Mouse (Mus musculus) midbrain, postnatal 0 days (tissue): ENCODE measurements around the gene Brpf1. TPM values are rescaled to one million over a fixed set of nuclear protein-coding genes. Genes with fewer than 3 reads are reported as not detected.

Source experiments
- ATAC-seq: fragments of 200-750 bp; cut with Nextera tagmentation; 2 replicates; pipeline ENCODE4 v1.8.0; 2017; ENCODE audit warnings: moderate number of reproducible peaks, mild to moderate bottlenecking, moderate TSS enrichment, moderate library complexity; ENCODE audit not compliant: low FRiP score
- DNase-seq: peaks from one replicate; pipeline ENCODE4 v3.0.0-alpha.2; 2015; ENCODE audit warnings: low spot score
- H3K27ac ChIP-seq: fragments of 300-500 bp; sonication (generic); 2 replicates; pipeline ENCODE4 v1.5.1; 2014; ENCODE audit warnings: low read depth, mild to moderate bottlenecking, low read length, mixed read lengths
- H3K27me3 ChIP-seq: fragments of 300-500 bp; sonication (generic); 2 replicates; pipeline ENCODE4 v1.6.1; 2014; ENCODE audit warnings: low read length, control low read depth, mixed read lengths; ENCODE audit not compliant: insufficient read depth
- H3K36me3 ChIP-seq: fragments of 300-500 bp; sonication (generic); 2 replicates; pipeline ENCODE4 v1.6.1; 2014; ENCODE audit warnings: low read length, control low read depth, mixed read lengths; ENCODE audit not compliant: insufficient read depth
- H3K4me1 ChIP-seq: fragments of 300-500 bp; sonication (generic); 2 replicates; pipeline ENCODE4 v1.6.1; 2014; ENCODE audit warnings: mild to moderate bottlenecking, control low read depth, antibody characterized with exemption, low read length, mixed read lengths; ENCODE audit not compliant: insufficient read depth
- H3K4me2 ChIP-seq: fragments of 300-500 bp; sonication (generic); 2 replicates; pipeline ENCODE4 v1.6.1; 2014; ENCODE audit warnings: low read depth, mild to moderate bottlenecking, low read length, mixed read lengths; ENCODE audit not compliant: poor library complexity, severe bottlenecking
- H3K4me3 ChIP-seq: fragments of 300-500 bp; sonication (generic); 2 replicates; pipeline ENCODE4 v1.5.1; 2014; ENCODE audit warnings: low read depth, mild to moderate bottlenecking, low read length, moderate library complexity
- H3K9ac ChIP-seq: fragments of 300-500 bp; sonication (generic); replicated peaks from 2 replicates; pipeline ENCODE4 v1.6.1; 2014; ENCODE audit warnings: mild to moderate bottlenecking, low read length, moderate library complexity, mixed read lengths; ENCODE audit not compliant: poor library complexity, severe bottlenecking
- H3K9me3 ChIP-seq: fragments of 300-500 bp; sonication (generic); 2 replicates; pipeline ENCODE4 v1.6.1; 2016; ENCODE audit warnings: low read length, control low read depth
- CTCF ChIP-seq: IDR thresholded peaks from 2 replicates; pipeline ENCODE4 v1.5.1; 2016; ENCODE audit warnings: antibody characterized with exemption, mild to moderate bottlenecking
- WGBS: fragments of 180-500 bp; shearing (Covaris S2); extraction: QIAGEN DNeasy Blood & Tissue Kit; methylation state at CpG from one replicate; pipeline ENCODE4 v1.1.7; 2014; 5-methylcytosine and 5-hydroxymethylcytosine counted together
- polyA plus RNA-seq: library from polyadenylated mRNA; unstranded; fragments of >200 nt; fragmentation: Nextera tagmentation; extraction: Ambion mirVana; gene quantifications from 2 replicates; pipeline ENCODE4 v1.2.1, GENCODE M21; 2015
- total RNA-seq: library from RNA; depleted of rRNA; stranded (reverse); fragments of >200 nt; gene quantifications from 2 replicates; pipeline ENCODE4 v1.2.3, GENCODE M21; 2014

Gene Brpf1
- total and polyA plus RNA-seq, 2 experiments from 2014 or later: 10.0 to 22.1 TPM

DNA sequence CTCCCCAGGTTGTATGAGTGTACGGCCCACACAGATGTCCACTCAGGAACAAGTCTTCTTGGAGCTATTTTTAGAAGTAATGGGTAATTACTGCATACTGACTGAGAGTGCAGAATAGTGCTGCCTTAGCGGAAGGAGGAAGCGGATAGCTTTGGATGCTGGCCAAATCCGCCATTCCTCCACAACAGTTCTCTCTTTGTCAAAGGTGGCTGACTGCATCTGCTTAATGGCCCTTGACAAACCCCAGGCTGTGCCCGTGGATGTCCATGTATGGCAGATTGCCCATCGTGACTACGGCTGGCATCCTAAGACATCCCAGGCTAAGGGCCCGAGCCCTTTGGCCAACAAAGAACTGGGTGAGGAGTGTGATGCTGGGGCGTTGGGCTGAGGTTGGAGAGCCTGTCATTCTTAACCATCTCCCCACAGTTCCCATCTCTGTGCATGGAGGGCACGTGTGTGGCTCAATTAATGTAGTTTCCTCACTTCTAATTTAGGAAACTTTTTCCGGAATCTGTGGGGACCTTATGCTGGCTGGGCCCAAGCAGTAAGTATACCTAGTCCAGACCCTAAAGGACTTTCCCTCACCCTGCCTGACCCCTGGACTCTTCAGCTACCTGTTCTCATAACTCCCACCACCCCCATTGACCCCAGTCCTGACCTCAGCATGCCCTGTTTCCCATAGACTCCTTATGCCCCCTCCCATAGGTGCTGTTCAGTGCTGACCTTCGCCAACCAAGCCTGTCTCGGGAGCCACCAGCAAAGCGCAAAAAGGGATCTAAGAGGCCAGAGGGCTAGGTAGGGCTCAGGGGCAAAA, 26.4 kb downstream of the Brpf1 start:
- Histone ChIP-seq H3K9me3 (no peaks in the 10 kb centered on the region), H3K4me3 (no peak overlapping the region), H3K36me3 (peaks cover 46% of the 10 kb centered on the region), H3K4me2 (no peak overlapping the region), H3K4me1 (no peaks in the 10 kb centered on the region), H3K27ac (no peak overlapping the region), H3K9ac (no peak overlapping the region), H3K27me3 (no peaks in the 10 kb centered on the region)
- WGBS: 71% methylated on average over 14 of the region's 14 CpGs
- peak; percentile 69 for ATAC-seq
- DNase-seq: peak; percentile 84
- TF ChIP-seq CTCF: no peak

DNA sequence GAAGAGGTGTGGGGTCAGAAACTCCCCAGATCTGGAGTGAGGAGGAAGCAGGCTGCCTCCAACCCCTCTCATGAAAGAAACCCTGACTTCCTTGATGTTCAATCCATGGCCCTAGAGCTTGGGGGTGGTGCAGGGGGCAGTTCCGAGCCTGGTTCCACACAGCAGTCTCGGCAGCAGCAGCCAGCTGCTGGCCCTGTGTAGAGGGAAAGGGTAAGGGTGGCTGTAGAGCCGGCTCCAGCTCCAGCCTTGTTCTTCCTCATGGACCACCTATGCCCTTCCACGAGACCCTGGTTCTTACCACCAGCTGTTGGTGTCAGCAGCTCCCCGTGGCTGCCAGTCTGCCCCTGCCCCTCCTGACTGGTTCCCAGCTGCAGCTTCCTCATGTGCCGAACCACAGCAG, 27.3 kb downstream of the Brpf1 start:
- H3K27ac ChIP-seq: no peak overlapping the region
- 84% methylated on average over 6 of the region's 6 CpGs for WGBS
- no peaks in the 10 kb centered on the region for H3K9me3 ChIP-seq
- ATAC-seq: no peak
- no peaks in the 10 kb centered on the region for H3K27me3 ChIP-seq
- H3K36me3 ChIP-seq: peaks cover 51% of the 10 kb centered on the region
- no peak overlapping the region for H3K9ac ChIP-seq
- no peak overlapping the region for H3K4me2 ChIP-seq
- H3K4me1 ChIP-seq: no peaks in the 10 kb centered on the region
- DNase-seq: no peak
- TF ChIP-seq CTCF: no peak
- H3K4me3 ChIP-seq: no peak overlapping the region

DNA sequence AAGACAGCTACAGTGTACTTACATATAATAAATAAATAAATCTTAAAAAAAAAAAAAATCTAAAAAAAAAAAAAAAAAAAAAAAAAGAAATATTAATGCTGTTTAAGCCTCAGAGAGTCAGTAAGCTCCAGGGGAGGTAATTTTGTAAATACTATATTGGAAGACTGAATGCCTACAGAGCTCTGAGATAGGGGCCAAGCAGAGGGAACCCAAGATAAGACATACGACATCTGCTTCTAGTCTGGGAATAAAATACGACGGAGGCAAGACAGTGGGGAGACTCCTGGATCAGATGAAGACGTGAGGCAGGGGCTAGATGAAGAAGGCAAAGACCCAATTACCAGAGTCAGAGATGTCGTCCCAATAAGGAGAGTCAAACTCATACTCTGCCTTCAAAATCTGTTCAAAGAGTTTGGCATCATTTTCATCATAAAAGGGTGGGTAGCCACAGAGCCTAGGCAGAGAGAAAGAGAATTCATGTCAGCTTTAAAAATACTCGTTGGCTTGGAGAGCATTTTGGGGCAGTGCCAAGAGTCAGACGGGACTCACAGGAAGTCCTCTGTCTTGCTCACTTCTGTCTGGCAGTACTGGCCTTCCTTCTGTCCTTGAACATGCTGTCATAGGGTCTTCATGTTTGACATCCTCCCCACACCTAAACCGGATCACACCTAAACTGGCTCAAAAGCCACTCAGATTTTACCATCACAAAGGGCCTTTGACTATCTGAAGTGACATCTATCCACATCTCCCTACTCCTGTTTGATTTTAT, 30.1 kb downstream of the Brpf1 start:
- no peak for DNase-seq
- Histone ChIP-seq H3K9ac (no peak overlapping the region), H3K4me1 (0 out of 2 replicates have a peak, but pooled peaks cover 5% of the 10 kb centered on the region), H3K27me3 (no peaks in the 10 kb centered on the region), H3K4me2 (no peak overlapping the region), H3K4me3 (no peak overlapping the region), H3K36me3 (peaks cover 58% of the 10 kb centered on the region), H3K27ac (no peak overlapping the region), H3K9me3 (no peaks in the 10 kb centered on the region)
- WGBS: 63% methylated on average over 8 of the region's 8 CpGs
- no peak for ATAC-seq
- TF ChIP-seq CTCF: no peak

DNA sequence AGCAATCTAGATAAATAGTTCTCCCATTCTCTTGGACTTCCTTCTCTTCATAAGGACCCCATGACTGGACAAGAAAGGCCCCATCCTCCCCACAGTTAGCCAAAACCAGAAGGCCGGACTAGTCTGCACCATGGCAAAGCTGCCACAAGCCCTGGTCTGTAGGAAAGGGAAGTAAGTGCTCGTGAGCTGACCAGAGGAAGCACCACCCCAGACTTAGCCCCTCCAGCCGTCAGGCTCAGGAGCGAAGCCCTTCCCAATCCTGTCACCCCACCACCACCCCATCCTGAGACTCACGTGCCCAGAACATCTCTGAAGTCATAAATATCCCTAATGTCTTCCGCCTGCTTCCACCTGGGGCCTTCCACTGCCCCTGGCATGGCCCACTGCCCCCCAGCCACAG, 34.6 kb downstream of the Brpf1 start:
- H3K9ac ChIP-seq: peak overlapping the region; percentile 37
- no peaks in the 10 kb centered on the region for H3K9me3 ChIP-seq
- peak overlapping the region; percentile 65 for H3K27ac ChIP-seq
- peak overlapping the region; percentile 71 for H3K4me2 ChIP-seq
- peaks cover 29% of the 10 kb centered on the region for H3K36me3 ChIP-seq
- peak overlapping the region; percentile 20; the same call in 1 of the 2 replicates for H3K4me3 ChIP-seq
- peaks cover 15% of the 10 kb centered on the region; the same call in 1 of the 2 replicates for H3K4me1 ChIP-seq
- no peak for DNase-seq
- TF ChIP-seq CTCF: no peak
- WGBS: 86% methylated on average over 6 of the region's 6 CpGs
- ATAC-seq: no peak
- H3K27me3 ChIP-seq: no peaks in the 10 kb centered on the region

- no peak for TF ChIP-seq CTCF
- H3K4me3 ChIP-seq: peak overlapping the region; percentile 68
- peak overlapping the region; percentile 65 for H3K27ac ChIP-seq
- H3K4me2 ChIP-seq: peak overlapping the region; percentile 71
- peak overlapping the region; percentile 44 for H3K9ac ChIP-seq
- ATAC-seq: peak; percentile 26; the same call in 1 of the 2 replicates
- H3K36me3 ChIP-seq: peaks cover 25% of the 10 kb centered on the region
- peaks cover 15% of the 10 kb centered on the region; the same call in 1 of the 2 replicates for H3K4me1 ChIP-seq
- DNase-seq: peak; percentile 26
- H3K27me3 ChIP-seq: no peaks in the 10 kb centered on the region
- H3K9me3 ChIP-seq: no peaks in the 10 kb centered on the region
- WGBS: 29% methylated on average over 4 of the region's 7 CpGs
These were observed 35.4 kb downstream of the Brpf1 start for GRCm38 (mm10) chr6:113342297-113342696.
